Mouse (Mus musculus) inflammation-experienced regulatory T-cells, adult 6 months (primary cell): ENCODE data around the gene Ace. TPM values are rescaled to one million over a fixed set of nuclear protein-coding genes. Genes with fewer than 3 reads are reported as not detected.
"Not testable (repeated sequence)": the region's sequence is repeated elsewhere in the genome, so short reads cannot be mapped to it uniquely, and the experiment has no call there.

Experiments used
- ATAC-seq: one replicate; pipeline ENCODE4 v1.8.0; 2017
- polyA plus RNA-seq, 3 experiments: library from polyadenylated mRNA; unstranded; fragments of 100-300 nt; shearing (Covaris generic); gene quantifications; one replicate each; pipeline ENCODE4 v1.2.1; 2017

The Ace gene
- polyA plus RNA-seq, 3 experiments from 2014 or later, result not detected

- ATAC-seq, result no peak
Observed at GRCm38 (mm10) chr11:106000062-106000461, 32.3 kb downstream of the Ace start.

GRCm38 (mm10) chr11:106001718-106002117 is 34.0 kb downstream of the Ace start:
- ATAC-seq, result peak; percentile 52

- ATAC-seq, result no peak
Observed at GRCm38 (mm10) chr11:106004576-106004975, 36.8 kb downstream of the Ace start.

- no peak for ATAC-seq
Observed at GRCm38 (mm10) chr11:106005970-106006369, 38.2 kb downstream of the Ace start.

- no peak for ATAC-seq
Observed at GRCm38 (mm10) chr11:106007821-106008220, 40.1 kb downstream of the Ace start, which contains the start of gene Kcnh6. Kcnh6 (plus strand) TSS chr11:106008124.

- no peak for ATAC-seq
Observed at GRCm38 (mm10) chr11:106012711-106013110, 45.0 kb downstream of the Ace start.

- ATAC-seq, result no peak
Observed at GRCm38 (mm10) chr11:106013556-106014225, 45.9 kb downstream of the Ace start.

- ATAC-seq, result no peak
Observed at GRCm38 (mm10) chr11:106016440-106016839, 48.7 kb downstream of the Ace start.

- ATAC-seq, result peak; percentile 46
Observed at GRCm38 (mm10) chr11:106020051-106020763, 52.5 kb downstream of the Ace start.

GRCm38 (mm10) chr11:106025774-106026173 is 58.0 kb downstream of the Ace start:
- no peak for ATAC-seq

GRCm38 (mm10) chr11:106026465-106027151 is 58.9 kb downstream of the Ace start:
- peak; percentile 66 for ATAC-seq

GRCm38 (mm10) chr11:106027607-106028006 is 59.9 kb downstream of the Ace start:
- ATAC-seq, result peak; percentile 44

- not testable (repeated sequence) for ATAC-seq
Observed at GRCm38 (mm10) chr11:106032074-106032473, 64.3 kb downstream of the Ace start.

- peak; percentile 59 for ATAC-seq
Observed at GRCm38 (mm10) chr11:106033491-106033919, 65.8 kb downstream of the Ace start.

- no peak for ATAC-seq
Observed at GRCm38 (mm10) chr11:106034986-106035385, 67.2 kb downstream of the Ace start.

- ATAC-seq, result peak; percentile 96
Observed at GRCm38 (mm10) chr11:106036548-106037417, 69.0 kb downstream of the Ace start, which contains the start of gene Dcaf7. Dcaf7 (plus strand) TSS chr11:106036872.

GRCm38 (mm10) chr11:106037418-106037751 is 69.6 kb downstream of the Ace start:
- no peak for ATAC-seq

Other genes with a start within 250 kb of the Ace start
- gene Cyb561, start 14.6 kb upstream of the Ace start, polyA plus RNA-seq, result 1 to 10 TPM in 2 of 3 experiments, under 1 TPM in 1; 0.34 to 1.8 (median 1.3) TPM
- not detected for gene Ace3, start 26.7 kb downstream of the Ace start, polyA plus RNA-seq
- under 1 TPM in 1 of 3 experiments, not detected in 2; 0.16 TPM for gene Kcnh6, start 40.2 kb downstream of the Ace start, polyA plus RNA-seq
- gene Dcaf7, start 68.9 kb downstream of the Ace start, polyA plus RNA-seq, result 10 to 100 TPM; 18.5 to 25.5 (median 22.3) TPM
- gene Taco1, start 98.1 kb downstream of the Ace start, polyA plus RNA-seq, result 10 to 100 TPM in 2 of 3 experiments, 1 to 10 TPM in 1; 7.7 to 14.5 (median 13.3) TPM
- gene Map3k3, start 116.7 kb downstream of the Ace start, polyA plus RNA-seq, result 10 to 100 TPM; 11.5 to 33.4 (median 33.3) TPM
- not detected for gene Gm10840, start 192.9 kb downstream of the Ace start, polyA plus RNA-seq
- gene Limd2, start 192.9 kb downstream of the Ace start, polyA plus RNA-seq, result 100 to 1,000 TPM; 535 to 666 (median 652) TPM
- gene Strada, start 234.2 kb downstream of the Ace start, polyA plus RNA-seq, result 10 to 100 TPM; 28.1 to 45.4 (median 37.4) TPM
- 10 to 100 TPM; 77.0 to 93.9 (median 77.0) TPM for gene Ccdc47, start 248.4 kb downstream of the Ace start, polyA plus RNA-seq
- gene Ddx42, start 249.0 kb downstream of the Ace start, polyA plus RNA-seq, result 10 to 100 TPM; 55.6 to 92.5 (median 83.3) TPM